Mouse (Mus musculus): ENCODE measurements around the gene Dek. TPM values are rescaled to one million over a fixed set of nuclear protein-coding genes. Genes with fewer than 3 reads are reported as not detected.

The Dek gene
- total and polyA plus RNA-seq, 3 experiments = 97.9 to 5,191 (median 207) TPM

DNA sequence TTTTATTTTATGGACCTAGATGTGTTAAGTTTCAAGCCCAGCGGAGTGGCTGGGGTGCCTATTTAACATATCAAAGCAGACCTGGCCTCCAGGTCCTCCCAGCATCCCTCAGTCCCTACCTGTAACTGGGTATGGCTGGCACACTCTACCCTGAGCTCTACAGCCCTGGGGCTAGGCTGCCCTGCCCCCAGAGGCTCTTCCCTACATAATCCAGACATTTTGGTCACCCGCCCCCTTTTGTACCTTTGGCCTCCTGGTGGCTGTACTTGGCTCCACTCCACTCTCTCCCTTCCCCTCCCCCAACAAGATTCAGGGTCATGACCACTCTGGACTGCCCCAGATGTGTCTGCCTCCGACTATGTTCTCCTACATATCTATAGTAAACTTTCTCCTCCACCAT, 18.4 kb upstream of the Dek start:
- Histone ChIP-seq H3K4me1 (ENCODE audit: control insufficient read depth in 1 of 2, insufficient read depth in 2 of 2, low read length in 2 of 2) (no peaks in the 10 kb centered on the region; a peak in 1 of 4 replicates), H3K4me3 (ENCODE audit: control insufficient read depth in 1 of 2, insufficient read depth in 1 of 2, low read depth in 2 of 2, low read length in 2 of 2) (no peak overlapping the region), H3K27me3 (ENCODE audit: control insufficient read depth in 1 of 2, insufficient read depth in 2 of 2, low read length in 2 of 2) (no peaks in the 10 kb centered on the region), H3K27ac (ENCODE audit: control insufficient read depth, low read depth, low read length) (no peak overlapping the region), H3K9ac (ENCODE audit: control insufficient read depth, low read depth, low read length, poor library complexity, severe bottlenecking) (no peak overlapping the region), H3K79me2 (ENCODE audit: control insufficient read depth, insufficient read depth, low read length, poor library complexity) (no peaks in the 10 kb centered on the region), H3K9me3 (replicated peaks; ENCODE audit: insufficient read depth, low read length) (no peaks in the 10 kb centered on the region), H3K36me3 (ENCODE audit: control insufficient read depth in 1 of 2, insufficient read depth in 2 of 2, low read length in 2 of 2) (no peaks in the 10 kb centered on the region)
- DNase-seq (ENCODE audit: low read depth, low spot score) = no peak
- TF ChIP-seq CHD1 (IDR thresholded peaks at IDR 0.05; ENCODE audit: low read depth, low read length) (no peak), MAX (IDR thresholded peaks at IDR 0.05; ENCODE audit: low read length) (no peak), KAT2A (conservative IDR thresholded peaks at IDR 0.05; ENCODE audit: low read depth, low read length) (no peak), POLR2AphosphoS5 (IDR thresholded peaks at IDR 0.05; ENCODE audit: borderline replicate concordance, low read depth, low read length) (no peak), GATA1 (IDR thresholded peaks at IDR 0.05; ENCODE audit: low read depth, low read length) (no peak), POLR2AphosphoS2 (IDR thresholded peaks at IDR 0.05; ENCODE audit: low read length) (no peak), RAD21 (IDR thresholded peaks at IDR 0.05; ENCODE audit: low read depth, low read length) (no peak), TBP (IDR thresholded peaks at IDR 0.05; ENCODE audit: low read depth, low read length) (no peak), USF1 (IDR thresholded peaks at IDR 0.05; ENCODE audit: low read depth, low read length) (no peak), MAFK (IDR thresholded peaks at IDR 0.05; ENCODE audit: borderline replicate concordance, low read depth, low read length) (no peak), ELF1 (IDR thresholded peaks at IDR 0.05; ENCODE audit: low read depth, low read length) (no peak), BHLHE40 (IDR thresholded peaks at IDR 0.05; ENCODE audit: borderline replicate concordance, low read depth, low read length) (no peak), UBTF (IDR thresholded peaks at IDR 0.05; ENCODE audit: borderline replicate concordance, insufficient read depth, low read depth, low read length) (no peak), GABPA (IDR thresholded peaks at IDR 0.05; ENCODE audit: low read depth, low read length) (no peak), CTCF (IDR thresholded peaks at IDR 0.05 in 2 of 3, conservative IDR thresholded peaks at IDR 0.05 in 1 of 3; ENCODE audit: control insufficient read depth in 1 of 3, insufficient read depth in 1 of 3, low read depth in 2 of 3, low read length in 3 of 3, poor library complexity in 1 of 3, severe bottlenecking in 1 of 3) (no peak), POLR2A (IDR thresholded peaks at IDR 0.05; ENCODE audit: control insufficient read depth in 1 of 2, insufficient read depth in 1 of 2, low read depth in 1 of 2, low read length in 2 of 2, poor library complexity in 1 of 2) (no peak), NRF1 (IDR thresholded peaks at IDR 0.05; ENCODE audit: insufficient read depth, low read depth, low read length, poor library complexity, severe bottlenecking) (no peak), EP300 (IDR thresholded peaks at IDR 0.05; ENCODE audit: low read depth in 1 of 2, low read length in 2 of 2) (no peak), MXI1 (IDR thresholded peaks at IDR 0.05; ENCODE audit: low read depth, low read length) (no peak), ZKSCAN1 (IDR thresholded peaks at IDR 0.05; ENCODE audit: low read depth, low read length) (no peak)

Data from MEL (cell line).